ENCODE assay signal across 8 mouse cellular contexts in the genomic region with DNA sequence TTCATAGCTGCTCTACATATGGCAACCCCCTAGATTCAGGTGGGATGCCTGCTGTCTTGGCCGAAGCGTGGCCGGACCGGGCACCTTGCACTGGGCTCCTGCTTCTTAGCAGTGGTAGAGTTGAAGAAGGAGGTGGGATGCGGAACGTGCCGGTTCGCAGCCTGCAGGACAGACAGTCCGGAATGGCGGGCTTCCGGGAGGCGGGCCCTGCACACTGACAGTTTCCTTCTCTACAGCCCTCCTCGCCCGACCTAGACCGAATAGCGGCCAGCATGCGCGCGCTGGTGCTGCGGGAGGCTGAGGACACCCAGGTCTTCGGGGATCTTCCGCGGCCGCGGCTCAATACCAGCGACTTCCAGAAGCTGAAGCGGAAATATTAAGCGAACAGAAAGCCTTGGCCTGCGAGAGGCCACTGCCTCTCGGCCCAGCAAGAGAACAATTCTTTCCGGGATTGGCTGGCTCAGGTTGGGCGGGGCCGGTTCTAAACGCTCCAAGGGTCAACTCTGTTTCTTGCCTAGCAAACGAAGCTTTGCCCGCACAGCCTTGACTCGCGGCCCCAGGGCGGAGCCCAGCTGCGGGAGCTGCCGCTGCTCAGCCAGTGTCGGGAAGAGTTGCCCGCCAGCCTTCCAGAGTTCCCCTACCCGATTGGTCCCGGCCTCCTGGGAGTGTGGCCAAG. TPM values are rescaled to one million over a fixed set of nuclear protein-coding genes. Genes with fewer than 3 reads are reported as not detected.
DNase-seq lines count a peak whose midpoint lies in the region; ATAC-seq and TF ChIP-seq lines count a peak whose summit lies in the region.

No protein-coding gene starts in this region.

- H3K79me2 ChIP-seq in myocyte (ENCODE audit: control insufficient read depth, insufficient read depth) = peaks cover 26% of the 10 kb centered on the region

- H3K9ac ChIP-seq in embryonic facial prominence, embryonic 12.5 days = peak overlapping the region; percentile 54
- peak overlapping the region; percentile 91 for H3K9ac ChIP-seq in liver, embryonic 13.5 days

- H3K27ac ChIP-seq in embryonic facial prominence, embryonic 12.5 days = peak overlapping the region; percentile 89
- peak overlapping the region; percentile 99 for H3K27ac ChIP-seq in liver, embryonic 13.5 days

- H3K4me3 ChIP-seq in embryonic facial prominence, embryonic 12.5 days = peak overlapping the region; percentile 44
- H3K4me3 ChIP-seq in liver, embryonic 13.5 days (replicated peaks) = peak overlapping the region; percentile 77
- H3K4me3 ChIP-seq in myocyte = peak overlapping the region; percentile 30

- peak; percentile 89 for DNase-seq in 416B (ENCODE audit: low read depth)
- DNase-seq in adrenal gland, postnatal 25 days = peak; percentile 92
- DNase-seq in heart, adult 9 months (ENCODE audit: low spot score in 2 of 2) = peak; percentile 91 to 93
- DNase-seq in kidney, adult 8-10 months = peak; percentile 94 to 96
- peak; percentile 86 for DNase-seq in liver, embryonic 13.5 days
- peak; percentile 88 to 90 for DNase-seq in spleen, postnatal 36 days (ENCODE audit: low spot score in 2 of 2)

- H3ac ChIP-seq in myocyte (ENCODE audit: control insufficient read depth, insufficient read length) = peak overlapping the region; percentile 12

- H3K27me3 ChIP-seq in embryonic facial prominence, embryonic 12.5 days = no peaks in the 10 kb centered on the region
- H3K27me3 ChIP-seq in liver, embryonic 13.5 days = no peaks in the 10 kb centered on the region
- no peaks in the 10 kb centered on the region for H3K27me3 ChIP-seq in myocyte (ENCODE audit: control insufficient read depth, insufficient read depth, insufficient read length)

- no peaks in the 10 kb centered on the region for H3K9me3 ChIP-seq in embryonic facial prominence, embryonic 12.5 days
- no peaks in the 10 kb centered on the region for H3K9me3 ChIP-seq in liver, embryonic 13.5 days (replicated peaks)

- peaks cover 42% of the 10 kb centered on the region for H3K4me1 ChIP-seq in embryonic facial prominence, embryonic 12.5 days
- peaks cover 84% of the 10 kb centered on the region for H3K4me1 ChIP-seq in liver, embryonic 13.5 days (replicated peaks)

- H3K36me3 ChIP-seq in embryonic facial prominence, embryonic 12.5 days = peaks cover 13% of the 10 kb centered on the region; the same call in 1 of the 2 replicates
- peaks cover 29% of the 10 kb centered on the region for H3K36me3 ChIP-seq in liver, embryonic 13.5 days
- H3K36me3 ChIP-seq in myocyte (ENCODE audit: control insufficient read depth, insufficient read depth) = no peaks in the 10 kb centered on the region

- peak overlapping the region; percentile 74 for H3K4me2 ChIP-seq in embryonic facial prominence, embryonic 12.5 days (replicated peaks)
- peak overlapping the region; percentile 96 for H3K4me2 ChIP-seq in liver, embryonic 13.5 days
- H3K4me2 ChIP-seq in myocyte (ENCODE audit: low read depth) = peak overlapping the region; percentile 77

- peak; percentile 56 for TF ChIP-seq POLR2A in myocyte (IDR thresholded peaks at IDR 0.05; ENCODE audit: insufficient read length, low read depth)

- 2% methylated on average over 45 of the region's 45 CpGs for WGBS in embryonic facial prominence, embryonic 12.5 days
- WGBS in liver, embryonic 13.5 days (ENCODE audit: insufficient replicate concordance) = under 1% methylated on average over 45 of the region's 45 CpGs

- ATAC-seq in embryonic facial prominence, embryonic 12.5 days (ENCODE audit: insufficient number of reproducible peaks, insufficient read depth, low FRiP score, low TSS enrichment) = 0 out of 2 replicates have a peak, but pooled peaks have one; percentile 11
- ATAC-seq in liver, embryonic 13.5 days (ENCODE audit: low read depth) = peak; percentile 75

TF ChIP-seq in myocyte, 11 proteins besides CTCF, POLR2A, EP300 and RAD21:
- peak; percentile 86 for TF ChIP-seq POLR2AphosphoS2 (IDR thresholded peaks at IDR 0.05; ENCODE audit: insufficient read length, low read depth)
- TF ChIP-seq SRF (IDR thresholded peaks at IDR 0.05; ENCODE audit: control insufficient read depth, insufficient read length, low read depth) = no peak

RNA-seq across cellular contexts. Expression of a gene that starts 2.4 kb away (rescaled TPM):
- total RNA-seq in adrenal gland, postnatal 25 days (2021) = 53.2 and 55.8 TPM in 2 replicates
- polyA plus RNA-seq in embryonic facial prominence, embryonic 12.5 days (2016; fragmentation: Nextera tagmentation; extraction: Ambion mirVana) = 29.0 and 30.4 TPM in 2 replicates
- 22.8 and 24.2 TPM in 2 replicates for polyA plus RNA-seq in liver, embryonic 13.5 days (2015; fragmentation: Nextera tagmentation; extraction: Ambion mirVana)
- polyA plus RNA-seq in myocyte (2012; fragmentation: generic; extraction: Trizol) = 47.9 TPM

RNA-seq across cellular contexts. Expression of a gene that starts 5.6 kb away (rescaled TPM):
- total RNA-seq in adrenal gland, postnatal 25 days (2021) = 62.1 and 88.5 TPM in 2 replicates
- 94.3 and 105 TPM in 2 replicates for polyA plus RNA-seq in embryonic facial prominence, embryonic 12.5 days (2016; fragmentation: Nextera tagmentation; extraction: Ambion mirVana)
- polyA plus RNA-seq in liver, embryonic 13.5 days (2015; fragmentation: Nextera tagmentation; extraction: Ambion mirVana) = 29.0 and 30.0 TPM in 2 replicates
- polyA plus RNA-seq in myocyte (2012; fragmentation: generic; extraction: Trizol) = 53.8 TPM

RNA-seq across cellular contexts. Expression of a gene that starts 5.7 kb away (rescaled TPM):
- 116 and 138 TPM in 2 replicates for total RNA-seq in adrenal gland, postnatal 25 days (2021)
- polyA plus RNA-seq in embryonic facial prominence, embryonic 12.5 days (2016; fragmentation: Nextera tagmentation; extraction: Ambion mirVana) = 116 and 120 TPM in 2 replicates
- 32.0 and 32.1 TPM in 2 replicates for polyA plus RNA-seq in liver, embryonic 13.5 days (2015; fragmentation: Nextera tagmentation; extraction: Ambion mirVana)
- polyA plus RNA-seq in myocyte (2012; fragmentation: generic; extraction: Trizol) = 200 TPM

RNA-seq across cellular contexts. Expression of a gene that starts 15.1 kb away (rescaled TPM):
- 309 and 326 TPM in 2 replicates for total RNA-seq in adrenal gland, postnatal 25 days (2021)
- polyA plus RNA-seq in embryonic facial prominence, embryonic 12.5 days (2016; fragmentation: Nextera tagmentation; extraction: Ambion mirVana) = 696 and 750 TPM in 2 replicates
- polyA plus RNA-seq in liver, embryonic 13.5 days (2015; fragmentation: Nextera tagmentation; extraction: Ambion mirVana) = 50.4 and 57.0 TPM in 2 replicates
- polyA plus RNA-seq in myocyte (2012; fragmentation: generic; extraction: Trizol) = 298 TPM

RNA-seq across cellular contexts. Expression of a gene that starts 38.0 kb away (rescaled TPM):
- total RNA-seq in adrenal gland, postnatal 25 days (2021) = 93.7 and 103 TPM in 2 replicates
- 113 and 123 TPM in 2 replicates for polyA plus RNA-seq in embryonic facial prominence, embryonic 12.5 days (2016; fragmentation: Nextera tagmentation; extraction: Ambion mirVana)
- 47.2 and 51.2 TPM in 2 replicates for polyA plus RNA-seq in liver, embryonic 13.5 days (2015; fragmentation: Nextera tagmentation; extraction: Ambion mirVana)
- 57.4 TPM for polyA plus RNA-seq in myocyte (2012; fragmentation: generic; extraction: Trizol)

Comparison
In these comparisons a context has a peak if more than half of its experiments do, and no peak if none do; other contexts are left out.
1. Peak in every context shown above with its lines: DNase-seq, ATAC-seq, H3K4me3 ChIP-seq and H3K27ac ChIP-seq.